ENCODE assay signal across 8 mouse cellular contexts in genomic region chr13:21980981-21981802, GRCm38 (mm10). TPM values are rescaled to one million over a fixed set of nuclear protein-coding genes. Genes with fewer than 3 reads are reported as not detected.
DNase-seq lines count a peak whose midpoint lies in the region; ATAC-seq lines count a peak whose summit lies in the region.

Gene Pom121l2, plus strand, starts transcription at chr13:21981194.

- no peaks in the 10 kb centered on the region for H3K9me3 ChIP-seq in forebrain, embryonic 16.5 days (ENCODE audit: control insufficient read depth, low read length)
- H3K9me3 ChIP-seq in liver, embryonic 11.5 days (ENCODE audit: control insufficient read depth, low read length), result no peaks in the 10 kb centered on the region

- peak; percentile 46 for DNase-seq in ovary, postnatal 14 days (ENCODE audit: low spot score)
- no peak for DNase-seq in ovary, postnatal 10 days (ENCODE audit: low spot score)
- DNase-seq in cerebellum, adult 11-12 months, result peak; percentile 32
- peak; percentile 67 for DNase-seq in liver, embryonic 11.5 days (ENCODE audit: low spot score)
- no peak for DNase-seq in spleen, postnatal 14 days (ENCODE audit: low spot score in 2 of 2)

- peak; percentile 68 for ATAC-seq in forebrain, embryonic 16.5 days
- ATAC-seq in hematopoietic stem cell, adult 5-6 weeks (replicated peaks in 1 of 2; ENCODE audit: insufficient read depth in 1 of 2, low FRiP score in 2 of 2, low TSS enrichment in 1 of 2, low read depth in 1 of 2, poor library complexity in 2 of 2, severe bottlenecking in 2 of 2), result peak; percentile 60 to 67
- no peak for ATAC-seq in liver, embryonic 11.5 days (replicated peaks; ENCODE audit: low FRiP score)
- 0 out of 2 replicates have a peak, but pooled peaks have one; percentile 41 for ATAC-seq in monocyte, adult 5-6 weeks (replicated peaks; ENCODE audit: insufficient number of reproducible peaks, low FRiP score, low TSS enrichment, poor library complexity, severe bottlenecking)

- peak within 1 kb of the TSS; percentile 68 for H3K4me3 ChIP-seq in forebrain, embryonic 16.5 days (replicated peaks; ENCODE audit: low read length)
- peak within 1 kb of the TSS; percentile 58 for H3K4me3 ChIP-seq in liver, embryonic 11.5 days (ENCODE audit: low read depth, low read length)

- peaks cover 28% of the 10 kb centered on the region for H3K27me3 ChIP-seq in forebrain, embryonic 16.5 days (replicated peaks; ENCODE audit: control insufficient read depth, insufficient read depth, low read length)
- H3K27me3 ChIP-seq in liver, embryonic 11.5 days (replicated peaks; ENCODE audit: control insufficient read depth, insufficient read depth, low read length), result peaks cover 65% of the 10 kb centered on the region

- no peak within 1 kb of the TSS for H3K27ac ChIP-seq in forebrain, embryonic 16.5 days (ENCODE audit: low read length)
- H3K27ac ChIP-seq in liver, embryonic 11.5 days (ENCODE audit: low read depth, low read length), result no peak within 1 kb of the TSS

- H3K4me1 ChIP-seq in forebrain, embryonic 16.5 days (replicated peaks; ENCODE audit: control insufficient read depth, insufficient read depth, low read length), result peaks cover 10% of the 10 kb centered on the region
- H3K4me1 ChIP-seq in liver, embryonic 11.5 days (replicated peaks; ENCODE audit: control insufficient read depth, insufficient read depth, low read length), result no peaks in the 10 kb centered on the region

- WGBS in forebrain, embryonic 16.5 days, result under 1% methylated on average over 58 of the region's 58 CpGs
- under 1% methylated on average over 58 of the region's 58 CpGs for WGBS in liver, embryonic 11.5 days

- peak within 1 kb of the TSS; percentile 97 for H3K4me2 ChIP-seq in forebrain, embryonic 16.5 days (ENCODE audit: low read length)
- peak within 1 kb of the TSS; percentile 82 for H3K4me2 ChIP-seq in liver, embryonic 11.5 days

- peak within 1 kb of the TSS; percentile 72 for H3K9ac ChIP-seq in forebrain, embryonic 16.5 days (replicated peaks; ENCODE audit: low read depth, low read length)
- H3K9ac ChIP-seq in liver, embryonic 11.5 days (ENCODE audit: low read depth, low read length), result peak within 1 kb of the TSS; percentile 63

- no peaks in the 10 kb centered on the region for H3K36me3 ChIP-seq in forebrain, embryonic 16.5 days (ENCODE audit: control insufficient read depth, insufficient read depth)
- no peaks in the 10 kb centered on the region for H3K36me3 ChIP-seq in liver, embryonic 11.5 days (ENCODE audit: control insufficient read depth, insufficient read depth, low read length)

RNA-seq across cellular contexts. Expression of gene Pom121l2, which starts in this region (rescaled TPM):
- not detected in 2 replicates for polyA plus RNA-seq in forebrain, embryonic 16.5 days (2015; fragmentation: Nextera tagmentation; extraction: Ambion mirVana)
- not detected in 2 replicates for total RNA-seq in hematopoietic stem cell, adult 5-6 weeks (2017)
- not detected in 2 replicates for polyA plus RNA-seq in liver, embryonic 11.5 days (2014; fragmentation: Nextera tagmentation; extraction: Ambion mirVana)
- 0.32 to 0.78 TPM in 2 of 3 replicates, not detected in the other for total RNA-seq in monocyte, adult 5-6 weeks (2017)

Comparison
In these comparisons a context has a peak if more than half of its experiments do, and no peak if none do; other contexts are left out.
1. DNase-seq: peak in ovary, postnatal 14 days (single experiment) and cerebellum, adult 11-12 months (single experiment); none in ovary, postnatal 10 days (single experiment) and spleen, postnatal 14 days (0 of 2).
2. Peak in ATAC-seq, H3K4me3 ChIP-seq, H3K9ac ChIP-seq and H3K4me2 ChIP-seq in forebrain, embryonic 16.5 days; RNA of the gene not detected or under 1 TPM.
3. Peak in ATAC-seq in hematopoietic stem cell, adult 5-6 weeks; RNA of the gene not detected or under 1 TPM.
4. Peak in DNase-seq, H3K4me3 ChIP-seq, H3K9ac ChIP-seq and H3K4me2 ChIP-seq in liver, embryonic 11.5 days; RNA of the gene not detected or under 1 TPM.
5. Peak in ATAC-seq in monocyte, adult 5-6 weeks; RNA of the gene not detected or under 1 TPM.